Mouse (Mus musculus): ENCODE measurements around the gene Tapbpl. TPM values are rescaled to one million over a fixed set of nuclear protein-coding genes. Genes with fewer than 3 reads are reported as not detected.
A peak's percentile ranks its signal among the peaks of the same experiment; 100 is the strongest.
"Not testable (repeated sequence)": the region's sequence is repeated elsewhere in the genome, so short reads cannot be mapped to it uniquely, and the experiment has no call there.

Tapbpl gene
- 1.5 and 2.1 TPM in 2 replicates for polyA plus RNA-seq (2016; fragmentation: Nextera tagmentation; extraction: Ambion mirVana)

DNA sequence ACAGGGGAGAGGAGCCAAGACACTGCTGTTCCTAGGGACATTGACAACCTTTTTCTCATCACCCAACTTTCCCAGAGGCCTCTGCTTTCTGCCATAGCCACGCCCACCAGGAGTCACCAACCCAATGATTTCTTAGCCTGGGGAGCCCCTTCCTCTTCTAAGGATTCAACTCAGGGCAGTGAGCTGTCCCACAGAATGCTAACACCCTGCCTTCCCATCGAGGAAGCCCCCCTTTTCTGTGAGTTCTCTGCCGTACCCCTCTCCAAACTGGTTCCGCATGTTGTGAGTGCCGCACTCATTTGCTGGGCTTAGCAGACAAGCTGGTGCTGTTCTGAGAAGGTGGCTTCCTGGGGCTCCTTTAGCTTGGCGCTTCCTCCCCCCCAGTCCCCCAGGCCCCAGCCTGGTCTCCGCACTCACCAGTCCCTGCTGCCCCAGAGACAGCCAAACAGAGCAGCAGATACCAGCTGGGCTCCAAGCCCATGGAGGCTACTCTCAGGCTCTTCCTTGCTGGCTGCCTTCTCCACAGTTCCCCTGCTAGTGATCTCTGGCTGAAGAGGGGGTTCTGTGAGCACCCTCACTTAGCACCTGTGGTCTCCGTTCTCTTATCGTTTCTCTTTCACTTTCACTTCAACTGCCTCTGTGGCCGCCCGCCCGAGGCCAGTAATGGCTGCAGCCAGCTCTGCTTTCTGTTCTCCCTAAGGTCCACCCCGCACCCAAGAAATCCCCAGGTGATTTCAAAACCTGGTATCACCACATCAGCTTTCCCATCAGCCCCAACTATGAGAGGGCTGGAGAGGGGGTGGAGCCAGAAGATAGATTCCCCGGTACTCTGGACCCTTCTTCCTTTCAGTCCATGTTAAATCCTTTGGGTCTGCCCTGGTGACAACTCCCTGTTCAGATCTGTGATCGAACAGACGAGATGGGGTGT is at the start of gene Tapbpl:
Tapbpl (minus strand) TSS at position 744 of the 928 bp plus-strand sequence.
- H3K4me2 ChIP-seq: peak within 1 kb of the TSS; percentile 79
- no peaks in the 10 kb centered on the region for H3K36me3 ChIP-seq (replicated peaks)
- H3K9ac ChIP-seq: peak within 1 kb of the TSS; percentile 61
- peak within 1 kb of the TSS; percentile 41 for H3K4me3 ChIP-seq (replicated peaks)
- 10% methylated on average over 16 of the region's 16 CpGs for WGBS
- H3K4me1 ChIP-seq: peaks cover 20% of the 10 kb centered on the region
- H3K27me3 ChIP-seq: no peaks in the 10 kb centered on the region
- H3K9me3 ChIP-seq: no peaks in the 10 kb centered on the region
- peak; percentile 76 for ATAC-seq (ENCODE audit: low FRiP score)
- H3K27ac ChIP-seq: peak within 1 kb of the TSS; percentile 31; the same call in 1 of the 2 replicates

DNA sequence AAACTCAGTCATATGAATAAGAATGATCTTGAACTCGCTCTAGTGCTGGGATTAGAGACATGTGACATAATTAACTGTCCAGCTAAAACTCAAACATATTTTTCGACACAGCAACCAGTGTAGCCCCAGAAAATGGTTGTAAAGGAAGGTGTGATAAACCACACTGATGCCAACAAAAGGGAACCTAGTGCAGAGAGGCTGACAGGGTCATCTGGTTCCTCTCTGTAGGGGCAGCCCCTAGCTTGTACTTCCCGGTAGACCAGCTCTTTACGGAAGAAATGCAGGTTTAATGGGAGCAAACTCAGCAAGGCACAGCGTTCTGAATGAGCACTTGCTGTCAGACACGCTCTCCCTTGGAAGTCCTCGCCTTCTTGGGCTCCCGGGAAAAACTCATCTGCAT is 48.1 kb upstream of the Tapbpl start:
- no peaks in the 10 kb centered on the region for H3K4me1 ChIP-seq

DNA sequence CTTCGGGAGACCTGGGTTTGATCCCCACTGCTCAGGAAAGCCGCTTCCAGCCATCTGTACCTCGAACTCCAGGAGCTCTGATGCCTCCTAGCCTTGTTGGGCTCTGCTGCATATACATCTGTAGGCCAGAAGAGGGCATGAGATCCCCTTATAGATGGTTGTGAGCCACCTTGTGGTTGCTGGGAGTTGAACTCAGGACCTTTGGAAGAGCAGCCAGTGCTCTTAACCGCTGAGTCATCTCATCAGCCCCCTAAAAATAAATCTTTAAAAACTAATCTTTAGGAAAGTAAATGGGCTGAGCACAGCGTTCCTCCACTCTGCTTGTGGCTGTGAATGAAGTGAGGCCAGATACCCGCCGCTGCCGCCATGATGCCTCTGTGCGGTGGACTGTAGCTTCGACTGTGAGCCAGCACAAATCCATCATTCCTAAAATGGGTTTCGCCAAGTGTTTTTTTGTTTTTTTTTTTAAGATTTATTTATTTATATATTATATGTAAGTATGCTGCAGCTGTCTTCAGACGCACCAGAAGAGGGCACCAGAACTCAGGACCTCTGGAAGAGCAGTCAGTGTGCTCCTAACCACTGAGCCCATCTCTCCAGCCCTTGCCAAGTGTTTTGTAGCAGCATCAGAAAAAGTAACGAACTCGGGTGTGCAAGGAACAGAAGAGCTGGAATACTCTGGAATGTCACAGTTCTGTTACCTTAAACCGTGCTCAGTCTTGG is 43.3 kb upstream of the Tapbpl start:
- H3K4me3 ChIP-seq (replicated peaks): no peak overlapping the region
- H3K4me2 ChIP-seq: no peak overlapping the region
- no peaks in the 10 kb centered on the region for H3K9me3 ChIP-seq
- no peak overlapping the region for H3K27ac ChIP-seq
- H3K36me3 ChIP-seq (replicated peaks): no peaks in the 10 kb centered on the region
- peaks cover 3% of the 10 kb centered on the region; the same call in 1 of the 2 replicates for H3K4me1 ChIP-seq
- 61% methylated on average over 15 of the region's 15 CpGs for WGBS
- no peak overlapping the region for H3K9ac ChIP-seq
- ATAC-seq (ENCODE audit: low FRiP score): no peak
- peaks cover 14% of the 10 kb centered on the region; the same call in 1 of the 2 replicates for H3K27me3 ChIP-seq

More for the DNA sequence above, 48.1 kb upstream of the Tapbpl start:
- Histone ChIP-seq H3K27ac (no peak overlapping the region), H3K36me3 (replicated peaks) (no peaks in the 10 kb centered on the region), H3K9me3 (no peaks in the 10 kb centered on the region), H3K9ac (no peak overlapping the region), H3K4me3 (replicated peaks) (no peak overlapping the region), H3K4me2 (no peak overlapping the region), H3K27me3 (no peaks in the 10 kb centered on the region)
- ATAC-seq (ENCODE audit: low FRiP score): no peak
- 69% methylated on average over 8 of the region's 8 CpGs for WGBS

DNA sequence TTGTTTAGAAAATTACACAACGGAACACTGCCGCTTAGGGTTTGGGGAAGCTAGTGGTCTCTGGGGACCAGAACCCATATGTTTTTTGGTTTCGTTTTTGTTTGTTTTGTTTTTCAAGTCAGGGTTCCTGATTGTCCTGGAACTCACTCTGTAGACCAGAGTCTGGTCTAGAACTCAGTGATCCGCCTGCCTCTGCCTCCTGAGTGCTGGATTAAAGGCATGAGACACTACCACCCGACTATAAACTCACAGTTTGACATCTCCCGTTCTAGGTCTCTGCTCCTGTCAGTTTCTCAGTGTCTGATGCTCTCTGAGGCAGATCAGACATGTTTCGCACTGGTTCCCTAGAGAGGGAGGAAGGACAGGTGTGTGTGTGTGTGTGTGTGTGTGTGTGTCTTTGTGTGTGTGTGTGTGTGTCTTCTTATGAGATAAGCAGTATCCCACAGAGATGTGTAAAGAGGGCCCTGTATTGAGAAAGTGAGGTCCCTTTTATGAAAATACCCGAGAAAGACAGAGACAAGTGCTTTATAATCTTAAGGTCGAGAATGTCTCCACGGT is 40.6 kb upstream of the Tapbpl start:
- H3K36me3 ChIP-seq (replicated peaks): no peaks in the 10 kb centered on the region
- peaks cover 14% of the 10 kb centered on the region; the same call in 1 of the 2 replicates for H3K27me3 ChIP-seq
- WGBS: 84% methylated on average over 10 of the region's 10 CpGs
- no peak overlapping the region for H3K9ac ChIP-seq
- no peak overlapping the region for H3K27ac ChIP-seq
- peaks cover 3% of the 10 kb centered on the region; the same call in 1 of the 2 replicates for H3K4me1 ChIP-seq
- H3K4me3 ChIP-seq (replicated peaks): no peak overlapping the region
- no peaks in the 10 kb centered on the region for H3K9me3 ChIP-seq
- H3K4me2 ChIP-seq: no peak overlapping the region
- ATAC-seq (ENCODE audit: low FRiP score): no peak

DNA sequence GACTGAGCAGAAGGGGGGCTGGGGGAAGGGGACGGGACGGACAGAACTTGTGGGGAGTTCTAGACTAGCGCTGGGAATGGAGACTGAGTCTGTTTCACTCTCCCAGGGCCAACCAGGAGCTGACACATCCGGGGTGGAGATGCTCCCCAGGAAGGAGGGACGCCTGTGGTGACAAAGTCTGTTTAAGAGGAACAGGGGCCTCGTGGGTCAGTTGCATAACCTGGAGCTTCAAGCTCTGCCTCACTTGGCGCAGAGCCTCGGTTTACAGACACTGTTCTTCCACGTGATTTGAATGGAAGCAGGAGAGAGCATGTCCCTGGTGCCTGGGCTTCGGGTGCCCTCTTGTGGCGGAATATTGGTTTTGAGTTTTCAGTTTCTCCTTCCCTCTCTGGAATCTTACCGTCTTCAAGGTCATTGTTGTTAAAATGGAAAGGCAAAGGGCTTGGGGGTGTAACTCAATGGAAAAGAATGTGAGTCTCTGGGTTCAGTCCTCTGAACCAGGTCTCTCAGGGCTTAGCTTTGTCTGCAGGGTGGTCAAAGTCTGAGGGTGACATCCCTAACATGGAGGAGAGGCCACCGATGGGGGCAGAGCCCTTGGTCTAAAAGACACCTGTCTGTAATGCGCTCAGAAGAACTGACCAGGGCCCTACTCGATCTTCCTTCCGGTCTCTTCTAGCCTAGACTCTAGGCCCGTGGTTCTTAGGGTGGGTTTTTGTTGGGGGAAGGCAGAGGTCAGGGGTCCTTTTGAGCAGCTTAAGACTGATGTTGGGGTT is 40.0 kb upstream of the Tapbpl start:
- 22% methylated on average over 17 of the region's 17 CpGs for WGBS
- peaks cover 14% of the 10 kb centered on the region; the same call in 1 of the 2 replicates for H3K27me3 ChIP-seq
- H3K27ac ChIP-seq: no peak overlapping the region
- peak; percentile 92 for ATAC-seq (ENCODE audit: low FRiP score)
- H3K4me2 ChIP-seq: peak overlapping the region; percentile 44
- H3K4me3 ChIP-seq (replicated peaks): no peak overlapping the region
- no peaks in the 10 kb centered on the region for H3K9me3 ChIP-seq
- H3K9ac ChIP-seq: no peak overlapping the region
- no peaks in the 10 kb centered on the region for H3K36me3 ChIP-seq (replicated peaks)
- H3K4me1 ChIP-seq: peaks cover 3% of the 10 kb centered on the region; the same call in 1 of the 2 replicates

DNA sequence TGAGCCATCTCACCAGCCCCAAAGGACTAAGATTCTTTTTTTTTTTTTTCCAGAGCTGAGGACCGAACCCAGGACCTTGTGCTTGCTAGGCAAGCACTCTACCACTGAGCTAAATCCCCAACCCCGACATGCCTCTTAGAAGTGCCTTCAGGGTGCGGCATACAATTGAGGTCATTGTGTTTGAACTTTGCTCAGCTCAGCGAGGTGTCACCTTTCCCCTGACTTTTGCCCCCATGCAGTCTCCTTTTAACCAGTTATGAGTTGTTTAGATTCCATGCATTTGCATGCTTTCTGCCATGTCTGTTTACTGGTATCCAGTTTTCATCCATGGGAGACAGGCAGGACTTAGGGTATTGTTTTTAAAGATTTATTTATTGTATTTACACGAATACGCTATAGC is 37.1 kb upstream of the Tapbpl start:
- Histone ChIP-seq H3K4me2 (no peak overlapping the region), H3K4me3 (replicated peaks) (no peak overlapping the region), H3K27me3 (peaks cover 14% of the 10 kb centered on the region; the same call in 1 of the 2 replicates), H3K9me3 (no peaks in the 10 kb centered on the region), H3K9ac (no peak overlapping the region), H3K27ac (no peak overlapping the region), H3K4me1 (peaks cover 3% of the 10 kb centered on the region; the same call in 1 of the 2 replicates), H3K36me3 (replicated peaks) (no peaks in the 10 kb centered on the region)
- ATAC-seq (ENCODE audit: low FRiP score): no peak
- WGBS: 56% methylated on average over 6 of the region's 6 CpGs

DNA sequence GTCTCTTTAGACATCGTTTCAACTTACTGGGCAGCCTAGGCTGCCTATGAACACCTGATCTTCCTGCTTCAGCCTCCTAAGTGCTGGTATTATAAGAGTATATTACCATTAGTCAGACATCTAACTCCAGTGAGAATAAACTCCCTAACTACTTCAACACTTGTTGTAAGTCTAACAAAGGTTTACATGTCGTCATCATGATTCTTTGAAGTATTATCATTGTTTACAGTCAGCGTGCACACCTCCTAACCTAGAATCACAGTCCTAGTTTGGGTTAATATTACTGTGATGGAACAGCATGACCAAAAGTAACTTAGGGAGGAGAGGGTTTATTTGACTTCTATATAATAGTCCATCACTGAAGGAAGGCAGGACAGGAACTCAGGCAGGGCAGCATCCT is 35.8 kb upstream of the Tapbpl start:
- H3K4me1 ChIP-seq: peaks cover 3% of the 10 kb centered on the region; the same call in 1 of the 2 replicates
- no peaks in the 10 kb centered on the region for H3K9me3 ChIP-seq
- ATAC-seq (ENCODE audit: low FRiP score): no peak
- no peak overlapping the region for H3K4me2 ChIP-seq
- H3K9ac ChIP-seq: no peak overlapping the region
- peaks cover 14% of the 10 kb centered on the region; the same call in 1 of the 2 replicates for H3K27me3 ChIP-seq
- 89% methylated on average over 3 of the region's 3 CpGs for WGBS
- no peaks in the 10 kb centered on the region for H3K36me3 ChIP-seq (replicated peaks)
- no peak overlapping the region for H3K4me3 ChIP-seq (replicated peaks)
- H3K27ac ChIP-seq: no peak overlapping the region

DNA sequence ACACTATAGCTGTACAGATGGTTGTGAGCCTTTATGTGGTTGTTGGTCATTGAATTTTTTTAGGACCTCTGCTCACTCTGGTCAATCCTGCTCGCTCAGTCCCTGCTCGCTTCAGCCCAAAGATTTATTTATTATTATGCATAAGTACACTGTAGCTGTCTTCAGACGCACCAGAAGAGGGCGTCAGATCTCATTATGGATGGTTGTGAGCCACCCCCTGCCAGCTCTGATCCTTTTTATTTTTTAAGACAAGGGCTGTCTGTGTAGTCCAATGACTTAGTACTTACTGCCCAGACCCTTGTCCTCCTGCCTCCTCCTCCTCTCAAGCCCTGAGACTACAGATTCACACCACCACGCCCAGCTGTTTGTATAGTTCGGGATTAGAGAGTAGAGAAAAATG is 34.9 kb upstream of the Tapbpl start:
- H3K9me3 ChIP-seq; H3K36me3 ChIP-seq (replicated peaks); H3K27ac ChIP-seq; H3K4me1 ChIP-seq; H3K4me3 ChIP-seq (replicated peaks); ATAC-seq (ENCODE audit: low FRiP score); H3K4me2 ChIP-seq; H3K9ac ChIP-seq: not testable (repeated sequence)
- 62% methylated on average over 6 of the region's 6 CpGs for WGBS
- peaks cover 11% of the 10 kb centered on the region; the same call in 1 of the 2 replicates for H3K27me3 ChIP-seq

DNA sequence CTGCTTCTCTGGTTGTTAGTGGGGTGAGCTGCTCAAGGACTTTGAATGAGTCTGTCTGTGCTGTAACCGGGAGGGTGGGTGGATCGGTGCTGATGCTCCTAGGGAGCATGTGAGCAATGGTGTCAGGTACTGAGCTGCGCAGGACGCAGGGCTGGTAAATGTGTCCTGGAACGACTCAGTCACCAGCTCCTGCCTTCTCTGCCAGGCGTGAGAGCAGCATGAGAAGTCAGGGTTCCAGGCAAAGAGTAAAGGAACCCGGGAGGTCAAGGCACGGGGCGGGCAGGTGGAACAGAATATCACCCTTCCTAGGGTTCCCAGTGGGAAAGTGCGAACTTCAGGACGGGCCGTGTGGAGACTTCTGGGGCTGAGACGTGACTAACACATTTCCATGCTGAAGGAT is 34.4 kb upstream of the Tapbpl start:
- no peaks in the 10 kb centered on the region for H3K4me1 ChIP-seq
- ATAC-seq (ENCODE audit: low FRiP score): no peak
- peaks cover 9% of the 10 kb centered on the region; the same call in 1 of the 2 replicates for H3K27me3 ChIP-seq
- no peak overlapping the region for H3K27ac ChIP-seq
- H3K36me3 ChIP-seq (replicated peaks): no peaks in the 10 kb centered on the region
- no peak overlapping the region for H3K9ac ChIP-seq
- WGBS: 79% methylated on average over 13 of the region's 13 CpGs
- H3K4me2 ChIP-seq: no peak overlapping the region
- no peaks in the 10 kb centered on the region for H3K9me3 ChIP-seq
- no peak overlapping the region for H3K4me3 ChIP-seq (replicated peaks)

DNA sequence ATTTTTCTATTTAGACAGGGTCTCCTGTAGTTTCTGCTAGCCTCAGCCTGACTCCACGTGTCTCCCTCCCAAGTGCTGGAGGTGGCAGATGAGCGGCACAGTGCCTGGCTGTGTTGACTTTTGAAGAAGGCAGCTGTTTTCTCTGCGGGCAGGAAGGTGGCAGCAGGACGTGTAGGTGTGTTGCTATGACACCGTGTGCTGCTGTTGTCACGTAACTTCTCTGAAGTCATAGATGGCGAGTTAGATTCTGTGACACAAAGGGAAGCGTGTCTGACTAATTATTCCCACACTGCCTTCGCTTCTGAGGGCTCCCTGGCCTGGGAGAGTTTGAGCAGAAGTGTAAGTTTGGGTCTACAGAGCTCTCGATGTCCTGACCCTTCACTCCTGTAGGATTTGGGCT is 33.6 kb upstream of the Tapbpl start:
- no peak for ATAC-seq (ENCODE audit: low FRiP score)
- Histone ChIP-seq H3K4me1 (no peaks in the 10 kb centered on the region), H3K4me3 (replicated peaks) (no peak overlapping the region), H3K4me2 (no peak overlapping the region), H3K36me3 (replicated peaks) (no peaks in the 10 kb centered on the region), H3K27ac (no peak overlapping the region), H3K9me3 (no peaks in the 10 kb centered on the region), H3K27me3 (peaks cover 2% of the 10 kb centered on the region; the same call in 1 of the 2 replicates), H3K9ac (no peak overlapping the region)
- 72% methylated on average over 10 of the region's 10 CpGs for WGBS

DNA sequence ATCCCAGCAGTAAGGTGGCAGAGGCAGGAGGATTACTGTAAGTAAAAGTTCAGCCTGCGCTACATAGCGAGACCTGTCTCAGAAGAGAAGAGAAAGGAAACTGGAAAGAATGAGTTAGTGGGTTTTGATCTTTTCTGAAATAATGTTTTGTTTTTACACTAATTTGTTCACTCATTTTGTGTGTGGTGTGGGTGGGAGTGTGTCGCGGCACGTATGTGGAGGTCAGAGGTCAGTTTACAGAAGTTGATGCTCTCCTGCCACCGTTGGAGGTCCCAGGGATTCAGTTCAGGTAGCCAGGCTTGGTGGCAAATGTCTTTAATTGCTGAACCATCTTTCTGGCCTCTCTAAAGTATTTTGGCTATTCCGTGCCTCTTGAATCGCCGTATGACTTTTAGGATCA is 32.6 kb upstream of the Tapbpl start:
- no peak for ATAC-seq (ENCODE audit: low FRiP score)
- H3K9ac ChIP-seq: no peak overlapping the region
- no peak overlapping the region for H3K4me3 ChIP-seq (replicated peaks)
- no peaks in the 10 kb centered on the region for H3K27me3 ChIP-seq
- no peaks in the 10 kb centered on the region for H3K9me3 ChIP-seq
- H3K4me1 ChIP-seq: no peaks in the 10 kb centered on the region
- no peak overlapping the region for H3K27ac ChIP-seq
- no peaks in the 10 kb centered on the region for H3K36me3 ChIP-seq (replicated peaks)
- H3K4me2 ChIP-seq: no peak overlapping the region
- 93% methylated on average over 9 of the region's 9 CpGs for WGBS

Measured in forebrain, embryonic 12.5 days (tissue).